Mouse (Mus musculus) ZHBTc4 (cell line): ENCODE data around the gene Sdad1.
"Not testable (repeated sequence)": the region's sequence is repeated elsewhere in the genome, so short reads cannot be mapped to it uniquely, and the experiment has no call there.

ENCODE experiments used
- DNase-seq: peaks from one replicate; pipeline ENCODE4 v3.0.0-alpha.2; 2011; ENCODE audit warnings: low read depth, low spot score

The Sdad1 gene

GRCm38 (mm10) chr5:92309681-92310511 lies at the start of gene Sdad1:
Gene Sdad1, minus strand, starts transcription at chr5:92310479.
- peak; percentile 97 for DNase-seq

GRCm38 (mm10) chr5:92358767-92359455 lies 48.6 kb upstream of the Sdad1 start:
- DNase-seq = no peak

- DNase-seq = peak; percentile 76
These were observed 47.8 kb upstream of the Sdad1 start for GRCm38 (mm10) chr5:92358033-92358432.

GRCm38 (mm10) chr5:92353517-92353916 lies 43.2 kb upstream of the Sdad1 start:
- no peak for DNase-seq

GRCm38 (mm10) chr5:92352716-92353115 lies 42.4 kb upstream of the Sdad1 start:
- DNase-seq = not testable (repeated sequence)

- DNase-seq = no peak
These were observed 39.5 kb upstream of the Sdad1 start for GRCm38 (mm10) chr5:92349731-92350130.

GRCm38 (mm10) chr5:92348794-92349413 lies 38.6 kb upstream of the Sdad1 start, which contains the start of gene Cxcl10:
Gene Cxcl10, minus strand, starts transcription at chr5:92348889.
- DNase-seq = peak; percentile 46

GRCm38 (mm10) chr5:92345006-92345405 lies 34.7 kb upstream of the Sdad1 start:
- DNase-seq = no peak

GRCm38 (mm10) chr5:92340606-92341005 lies 30.3 kb upstream of the Sdad1 start:
- DNase-seq = no peak

- no peak for DNase-seq
These were observed 26.5 kb upstream of the Sdad1 start for GRCm38 (mm10) chr5:92336743-92337142.

GRCm38 (mm10) chr5:92332359-92332840 lies 22.1 kb upstream of the Sdad1 start:
- no peak for DNase-seq

- no peak for DNase-seq
These were observed 21.5 kb upstream of the Sdad1 start, which contains the start of gene Art3 for GRCm38 (mm10) chr5:92331635-92332338. Gene Art3, plus strand, starts transcription at chr5:92331827.

GRCm38 (mm10) chr5:92331122-92331521 lies 20.8 kb upstream of the Sdad1 start:
- DNase-seq = no peak

GRCm38 (mm10) chr5:92327929-92328328 lies 17.6 kb upstream of the Sdad1 start, which contains the start of gene Cxcl9:
Gene Cxcl9, minus strand, starts transcription at chr5:92328079.
- DNase-seq = no peak

GRCm38 (mm10) chr5:92327367-92327766 lies 17.1 kb upstream of the Sdad1 start:
- DNase-seq = no peak

- DNase-seq = no peak
These were observed 13.0 kb upstream of the Sdad1 start for GRCm38 (mm10) chr5:92323264-92323663.

GRCm38 (mm10) chr5:92322612-92323011 lies 12.3 kb upstream of the Sdad1 start:
- no peak for DNase-seq

GRCm38 (mm10) chr5:92321631-92322400 lies 11.5 kb upstream of the Sdad1 start:
- no peak for DNase-seq

- no peak for DNase-seq
These were observed 8.3 kb upstream of the Sdad1 start for GRCm38 (mm10) chr5:92318596-92318995.

- DNase-seq = no peak
These were observed 7.8 kb upstream of the Sdad1 start for GRCm38 (mm10) chr5:92318119-92318518.

GRCm38 (mm10) chr5:92313776-92314175 lies 3.5 kb upstream of the Sdad1 start:
- DNase-seq = no peak
